Mouse (Mus musculus) stomach, adult 2 months (tissue): ENCODE measurements around the gene E330017A01Rik. TPM values are rescaled to one million over a fixed set of nuclear protein-coding genes. Genes with fewer than 3 reads are reported as not detected.

Experiments used
- polyA plus RNA-seq: library from polyadenylated mRNA; depleted of rRNA; stranded (reverse); fragments of >200 nt; gene quantifications from 2 replicates; pipeline ENCODE4 v1.2.3, GENCODE M21; 2012; rRNA removed

E330017A01Rik gene
- polyA plus RNA-seq: not detected in 2 replicates

GRCm38 (mm10) chr16:58638689-58639175 is at the start of gene E330017A01Rik:
TSS of gene E330017A01Rik (minus strand) at chr16:58638739.

GRCm38 (mm10) chr16:58669917-58670630 is 31.5 kb upstream of the E330017A01Rik start, which contains the start of gene Cpox:
TSS of gene Cpox (plus strand) at chr16:58670292.

GRCm38 (mm10) chr16:58616878-58617277 is 21.7 kb downstream of the E330017A01Rik start, which contains the start of gene Gm813:
TSS of gene Gm813 (minus strand) at chr16:58616978.

Other genes starting within 250 kb of the E330017A01Rik start
- gene Dcbld2, start 230.3 kb downstream of the E330017A01Rik start, polyA plus RNA-seq: 6.6 and 8.1 TPM in 2 replicates
- gene St3gal6, start 114.5 kb downstream of the E330017A01Rik start, polyA plus RNA-seq: 6.1 and 7.8 TPM in 2 replicates
- not detected in 2 replicates for gene Gm813, start 21.8 kb downstream of the E330017A01Rik start, polyA plus RNA-seq
- gene Cpox, start 31.6 kb upstream of the E330017A01Rik start, polyA plus RNA-seq: 16.5 and 18.2 TPM in 2 replicates
- gene Gpr15, start 80.3 kb upstream of the E330017A01Rik start, polyA plus RNA-seq: not detected in 2 replicates
- 35.9 and 41.6 TPM in 2 replicates for gene Cldnd1, start 89.2 kb upstream of the E330017A01Rik start, polyA plus RNA-seq
- gene Olfr172, start 124.4 kb upstream of the E330017A01Rik start, polyA plus RNA-seq: not detected in 2 replicates
- gene Olfr173, start 161.5 kb upstream of the E330017A01Rik start, polyA plus RNA-seq: not detected in 2 replicates
- gene Olfr175-ps1, start 188.0 kb upstream of the E330017A01Rik start, polyA plus RNA-seq: not detected in 2 replicates
- gene Olfr177, start 236.0 kb upstream of the E330017A01Rik start, polyA plus RNA-seq: not detected in 2 replicates